9 mouse cellular contexts compared by ENCODE assay signal in the genomic region with DNA sequence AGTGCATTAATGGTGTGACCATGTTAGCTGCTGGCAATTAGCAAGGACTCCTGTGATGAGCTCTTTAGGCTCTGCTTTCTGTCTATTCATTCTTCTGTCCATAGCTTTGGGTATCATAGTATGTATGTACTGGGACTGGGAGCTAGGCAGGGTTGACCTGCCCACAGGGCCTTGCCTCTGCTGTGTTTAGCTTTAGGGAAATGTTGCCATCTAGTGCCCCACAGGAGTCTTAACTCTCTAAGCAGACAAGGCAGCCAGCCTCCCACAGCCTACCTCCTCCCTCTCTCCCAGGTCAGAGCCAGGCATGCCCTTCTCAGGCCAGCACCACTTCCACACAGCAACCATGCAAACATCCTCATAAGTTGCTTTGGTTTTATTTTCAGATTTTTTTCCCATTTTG. TPM values are rescaled to one million over a fixed set of nuclear protein-coding genes. Genes with fewer than 3 reads are reported as not detected.
DNase-seq lines count a peak whose midpoint lies in the region; ATAC-seq lines count a peak whose summit lies in the region.
"Had no signal": no experiment of that assay in that cellular context is flagged by ENCODE, and none has a peak within 500 bp of the region (broad histone marks: within the 10 kb centered on the region; RNA-seq: fewer than 3 reads in every experiment).

No protein-coding gene starts in this region.

- H3K4me2 ChIP-seq in heart, embryonic 12.5 days: no peak overlapping the region
- H3K4me2 ChIP-seq: limb, embryonic 12.5 days had no signal

- intact Hi-C loops in left cerebral cortex, postnatal 25 days (cut with DNase I): loop anchor here (1.0 to 5.0 kb wide), 2 partner anchors 82 to 197 kb away; no protein-coding TSS in a partner anchor

- H3K4me1 ChIP-seq in heart, embryonic 12.5 days (replicated peaks): peaks cover 16% of the 10 kb centered on the region

- H3K9ac ChIP-seq in heart, embryonic 12.5 days: no peak overlapping the region
- H3K9ac ChIP-seq: limb, embryonic 12.5 days had no signal

- no peak overlapping the region for H3K4me3 ChIP-seq in heart, embryonic 12.5 days
- H3K4me3 ChIP-seq: limb, embryonic 12.5 days had no signal

- no peak overlapping the region for H3K27ac ChIP-seq in heart, embryonic 12.5 days (ENCODE audit: poor library complexity, severe bottlenecking)
- H3K27ac ChIP-seq: limb, embryonic 12.5 days had no signal

- DNase-seq in heart, adult 9 months (ENCODE audit: low spot score in 2 of 2): peak; percentile 16 to 27
- DNase-seq in ES-CJ7 (ENCODE audit: low read depth, low spot score): peak; percentile 27
- DNase-seq in embryo, embryonic 10.5 days (ENCODE audit: low spot score): peak; percentile 56
- peak; percentile 38 to 64 for DNase-seq in left cerebral cortex, postnatal 25 days (ENCODE audit: low spot score in 2 of 2)
- DNase-seq in right cerebral cortex, postnatal 14 days: no peak

- ATAC-seq in heart, embryonic 12.5 days (ENCODE audit: insufficient number of reproducible peaks, low FRiP score): no peak
- peak; percentile 63 to 86; a peak in 3 of 4 replicates for ATAC-seq in hematopoietic stem cell, adult 5-6 weeks (replicated peaks in 1 of 2; ENCODE audit: insufficient read depth in 1 of 2, low FRiP score in 2 of 2, low TSS enrichment in 1 of 2, low read depth in 1 of 2, poor library complexity in 2 of 2, severe bottlenecking in 2 of 2)
- ATAC-seq in neutrophil, adult 5-6 weeks (ENCODE audit: extremely low read depth, insufficient number of reproducible peaks, low FRiP score, poor library complexity, severe bottlenecking): peak; percentile 51; the same call in 1 of the 2 replicates

- no peaks in the 10 kb centered on the region for H3K36me3 ChIP-seq in heart, embryonic 12.5 days
- H3K36me3 ChIP-seq: limb, embryonic 12.5 days had no signal

- no peaks in the 10 kb centered on the region; the same call in 1 of the 2 replicates for H3K27me3 ChIP-seq in heart, embryonic 12.5 days (replicated peaks)
- H3K27me3 ChIP-seq: limb, embryonic 12.5 days had no signal

- H3K9me3 ChIP-seq in heart, embryonic 12.5 days (replicated peaks): no peaks in the 10 kb centered on the region
- H3K9me3 ChIP-seq: limb, embryonic 12.5 days had no signal

RNA-seq across cellular contexts. Expression of a gene that starts 16.9 kb away (rescaled TPM):
- polyA plus RNA-seq in heart, embryonic 12.5 days (2016; fragmentation: Nextera tagmentation; extraction: Ambion mirVana): 0.10 and 0.18 TPM in 2 replicates
- total RNA-seq in hematopoietic stem cell, adult 5-6 weeks (2017): not detected in 2 replicates
- total RNA-seq in left cerebral cortex, postnatal 25 days (2021): 1 to 10 TPM in 1 of 2 experiments, under 1 TPM in 1; 0.76 to 1.8 TPM
- not detected in 2 replicates for total RNA-seq in neutrophil, adult 5-6 weeks (2017)
- polyA plus RNA-seq: limb, embryonic 12.5 days had no signal

RNA-seq across cellular contexts. Expression of a gene that starts 38.0 kb away (rescaled TPM):
- 11.1 and 11.4 TPM in 2 replicates for polyA plus RNA-seq in heart, embryonic 12.5 days (2016; fragmentation: Nextera tagmentation; extraction: Ambion mirVana)
- 29.1 and 58.7 TPM in 2 replicates for total RNA-seq in hematopoietic stem cell, adult 5-6 weeks (2017)
- 10 to 100 TPM; 56.8 to 60.8 TPM for total RNA-seq in left cerebral cortex, postnatal 25 days (2021)
- 111 and 135 TPM in 2 replicates for total RNA-seq in neutrophil, adult 5-6 weeks (2017)
